Mouse (Mus musculus): ENCODE results near the gene Cd164l2. TPM values are rescaled to one million over a fixed set of nuclear protein-coding genes. Genes with fewer than 3 reads are reported as not detected.

The Cd164l2 gene
- polyA plus RNA-seq, 1 experiment, result not detected

GRCm38 (mm10) chr4:133244289-133244688 is 32.4 kb downstream of the Cd164l2 start:
- no peak overlapping the region for H3K27ac ChIP-seq (ENCODE audit: insufficient read depth, low read length)
- no peak for TF ChIP-seq POLR2A (IDR thresholded peaks at IDR 0.05; ENCODE audit: low read depth, low read length)
- TF ChIP-seq CTCF (IDR thresholded peaks at IDR 0.05; ENCODE audit: borderline replicate concordance, insufficient read depth, low read length), result no peak
- no peak overlapping the region for H3K4me3 ChIP-seq (ENCODE audit: insufficient read depth, low read length)
- H3K4me1 ChIP-seq (ENCODE audit: control insufficient read depth, insufficient read depth, low read length), result peaks cover 3% of the 10 kb centered on the region

GRCm38 (mm10) chr4:133247072-133247471 is 35.1 kb downstream of the Cd164l2 start:
- H3K4me1 ChIP-seq (ENCODE audit: control insufficient read depth, insufficient read depth, low read length), result peaks cover 2% of the 10 kb centered on the region
- TF ChIP-seq CTCF (IDR thresholded peaks at IDR 0.05; ENCODE audit: borderline replicate concordance, insufficient read depth, low read length) (no peak), POLR2A (IDR thresholded peaks at IDR 0.05; ENCODE audit: low read depth, low read length) (no peak)
- no peak overlapping the region for H3K27ac ChIP-seq (ENCODE audit: insufficient read depth, low read length)
- H3K4me3 ChIP-seq (ENCODE audit: insufficient read depth, low read length), result no peak overlapping the region

GRCm38 (mm10) chr4:133247806-133248449 is 36.0 kb downstream of the Cd164l2 start:
- H3K4me3 ChIP-seq (ENCODE audit: insufficient read depth, low read length), result no peak overlapping the region
- H3K27ac ChIP-seq (ENCODE audit: insufficient read depth, low read length), result no peak overlapping the region
- TF ChIP-seq POLR2A (IDR thresholded peaks at IDR 0.05; ENCODE audit: low read depth, low read length), result no peak
- no peaks in the 10 kb centered on the region for H3K4me1 ChIP-seq (ENCODE audit: control insufficient read depth, insufficient read depth, low read length)

GRCm38 (mm10) chr4:133250609-133251008 is 38.7 kb downstream of the Cd164l2 start:
- no peak overlapping the region for H3K4me3 ChIP-seq (ENCODE audit: insufficient read depth, low read length)
- no peak for TF ChIP-seq POLR2A (IDR thresholded peaks at IDR 0.05; ENCODE audit: low read depth, low read length)
- 0 out of 2 replicates have a peak, but pooled peaks have one; percentile 30 for TF ChIP-seq CTCF (IDR thresholded peaks at IDR 0.05; ENCODE audit: borderline replicate concordance, insufficient read depth, low read length)
- no peaks in the 10 kb centered on the region for H3K4me1 ChIP-seq (ENCODE audit: control insufficient read depth, insufficient read depth, low read length)
- H3K27ac ChIP-seq (ENCODE audit: insufficient read depth, low read length), result no peak overlapping the region

GRCm38 (mm10) chr4:133251214-133251613 is 39.3 kb downstream of the Cd164l2 start:
- H3K4me1 ChIP-seq (ENCODE audit: control insufficient read depth, insufficient read depth, low read length), result no peaks in the 10 kb centered on the region
- H3K27ac ChIP-seq (ENCODE audit: insufficient read depth, low read length), result no peak overlapping the region
- H3K4me3 ChIP-seq (ENCODE audit: insufficient read depth, low read length), result no peak overlapping the region
- TF ChIP-seq CTCF (IDR thresholded peaks at IDR 0.05; ENCODE audit: borderline replicate concordance, insufficient read depth, low read length), result no peak
- TF ChIP-seq POLR2A (IDR thresholded peaks at IDR 0.05; ENCODE audit: low read depth, low read length), result no peak

- Histone ChIP-seq H3K27ac (ENCODE audit: insufficient read depth, low read length) (no peak overlapping the region), H3K4me3 (ENCODE audit: insufficient read depth, low read length) (no peak overlapping the region), H3K4me1 (ENCODE audit: control insufficient read depth, insufficient read depth, low read length) (no peaks in the 10 kb centered on the region)
- TF ChIP-seq CTCF (IDR thresholded peaks at IDR 0.05; ENCODE audit: borderline replicate concordance, insufficient read depth, low read length), result no peak
- TF ChIP-seq POLR2A (IDR thresholded peaks at IDR 0.05; ENCODE audit: low read depth, low read length), result no peak
These were observed 40.2 kb downstream of the Cd164l2 start for GRCm38 (mm10) chr4:133252089-133252488.

GRCm38 (mm10) chr4:133253412-133253811 is 41.5 kb downstream of the Cd164l2 start:
- TF ChIP-seq POLR2A (IDR thresholded peaks at IDR 0.05; ENCODE audit: low read depth, low read length) (no peak), CTCF (IDR thresholded peaks at IDR 0.05; ENCODE audit: borderline replicate concordance, insufficient read depth, low read length) (no peak)
- Histone ChIP-seq H3K27ac (ENCODE audit: insufficient read depth, low read length) (no peak overlapping the region), H3K4me1 (ENCODE audit: control insufficient read depth, insufficient read depth, low read length) (no peaks in the 10 kb centered on the region), H3K4me3 (ENCODE audit: insufficient read depth, low read length) (no peak overlapping the region)

GRCm38 (mm10) chr4:133255392-133255791 is 43.5 kb downstream of the Cd164l2 start:
- Histone ChIP-seq H3K4me1 (ENCODE audit: control insufficient read depth, insufficient read depth, low read length) (no peaks in the 10 kb centered on the region), H3K27ac (ENCODE audit: insufficient read depth, low read length) (no peak overlapping the region), H3K4me3 (ENCODE audit: insufficient read depth, low read length) (no peak overlapping the region)
- TF ChIP-seq POLR2A (IDR thresholded peaks at IDR 0.05; ENCODE audit: low read depth, low read length) (no peak), CTCF (IDR thresholded peaks at IDR 0.05; ENCODE audit: borderline replicate concordance, insufficient read depth, low read length) (no peak)

GRCm38 (mm10) chr4:133256820-133257219 is 44.9 kb downstream of the Cd164l2 start:
- H3K27ac ChIP-seq (ENCODE audit: insufficient read depth, low read length), result no peak overlapping the region
- H3K4me1 ChIP-seq (ENCODE audit: control insufficient read depth, insufficient read depth, low read length), result no peaks in the 10 kb centered on the region
- no peak overlapping the region for H3K4me3 ChIP-seq (ENCODE audit: insufficient read depth, low read length)
- TF ChIP-seq POLR2A (IDR thresholded peaks at IDR 0.05; ENCODE audit: low read depth, low read length) (no peak), CTCF (IDR thresholded peaks at IDR 0.05; ENCODE audit: borderline replicate concordance, insufficient read depth, low read length) (no peak)

GRCm38 (mm10) chr4:133257230-133257629 is 45.3 kb downstream of the Cd164l2 start:
- TF ChIP-seq CTCF (IDR thresholded peaks at IDR 0.05; ENCODE audit: borderline replicate concordance, insufficient read depth, low read length) (no peak), POLR2A (IDR thresholded peaks at IDR 0.05; ENCODE audit: low read depth, low read length) (no peak)
- no peak overlapping the region for H3K4me3 ChIP-seq (ENCODE audit: insufficient read depth, low read length)
- H3K27ac ChIP-seq (ENCODE audit: insufficient read depth, low read length), result no peak overlapping the region
- H3K4me1 ChIP-seq (ENCODE audit: control insufficient read depth, insufficient read depth, low read length), result no peaks in the 10 kb centered on the region

Data from embryonic fibroblast, embryonic 13.5 days (primary cell).